Mouse (Mus musculus) heart, postnatal 0 days (tissue): Measurements from ENCODE around the gene Pank3.

Experiments used
- CTCF ChIP-seq: IDR thresholded peaks from 2 replicates; pipeline ENCODE4 v1.5.1; 2016; ENCODE audit warnings: antibody characterized with exemption, control low read depth, low read depth
- EP300 ChIP-seq: IDR thresholded peaks from 2 replicates; pipeline ENCODE4 v1.6.1; 2016; ENCODE audit warnings: antibody characterized with exemption, low read depth

- TF ChIP-seq EP300 (no peak), CTCF (no peak)
These were observed 13.7 kb upstream of the Pank3 start for GRCm38 (mm10) chr11:35755546-35755945.
